Mouse (Mus musculus) yolk sac, embryonic 10.5 days (tissue): ENCODE measurements around the gene Nr1d1.

Experiments used
- DNase-seq: peaks from one replicate; pipeline ENCODE4 v3.0.0-alpha.2; 2017; ENCODE audit warnings: low spot score

The Nr1d1 gene

DNA sequence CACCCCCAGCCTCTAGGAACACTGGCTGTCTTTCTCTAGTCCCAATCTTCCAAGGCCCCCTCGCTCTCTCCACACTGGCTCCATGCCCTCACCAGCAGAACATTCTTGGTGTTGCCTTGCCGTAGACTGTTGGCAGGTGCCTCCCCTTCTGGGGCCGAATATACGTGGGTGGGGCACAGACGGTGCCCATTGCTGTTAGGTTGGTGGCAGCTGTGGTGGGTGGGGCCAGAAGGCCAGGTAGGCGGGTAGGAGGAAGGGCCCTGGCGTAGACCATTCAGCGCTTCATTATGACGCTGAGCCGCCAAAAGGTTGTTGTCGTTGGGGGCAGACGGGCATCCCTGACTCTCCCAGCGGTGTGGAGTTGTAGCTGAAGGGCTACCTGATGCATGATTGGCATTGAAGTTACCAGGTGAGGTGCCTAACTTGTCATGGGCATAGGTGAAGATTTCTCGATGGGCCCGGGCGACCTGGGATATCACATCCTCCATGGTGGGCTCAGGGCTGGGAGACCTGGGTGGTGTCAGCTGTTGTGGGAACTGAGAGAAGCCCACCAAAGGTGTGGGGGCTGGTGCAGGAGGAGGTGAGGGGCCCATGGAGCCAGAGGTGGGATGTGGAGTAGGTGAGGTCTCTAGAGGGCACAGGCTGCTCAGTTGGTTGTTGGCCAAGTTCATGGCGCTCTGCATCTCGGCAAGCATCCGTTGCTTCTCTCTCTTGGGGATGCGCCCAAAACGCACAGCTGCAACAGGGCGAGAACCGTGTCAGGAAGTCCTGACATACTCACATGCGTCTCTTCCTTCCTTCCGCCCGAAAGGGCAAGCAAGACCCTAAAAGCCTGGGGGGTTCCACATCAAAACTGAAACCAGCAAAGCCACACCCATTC is 4.8 kb downstream of the Nr1d1 start:
- DNase-seq, result no peak

DNA sequence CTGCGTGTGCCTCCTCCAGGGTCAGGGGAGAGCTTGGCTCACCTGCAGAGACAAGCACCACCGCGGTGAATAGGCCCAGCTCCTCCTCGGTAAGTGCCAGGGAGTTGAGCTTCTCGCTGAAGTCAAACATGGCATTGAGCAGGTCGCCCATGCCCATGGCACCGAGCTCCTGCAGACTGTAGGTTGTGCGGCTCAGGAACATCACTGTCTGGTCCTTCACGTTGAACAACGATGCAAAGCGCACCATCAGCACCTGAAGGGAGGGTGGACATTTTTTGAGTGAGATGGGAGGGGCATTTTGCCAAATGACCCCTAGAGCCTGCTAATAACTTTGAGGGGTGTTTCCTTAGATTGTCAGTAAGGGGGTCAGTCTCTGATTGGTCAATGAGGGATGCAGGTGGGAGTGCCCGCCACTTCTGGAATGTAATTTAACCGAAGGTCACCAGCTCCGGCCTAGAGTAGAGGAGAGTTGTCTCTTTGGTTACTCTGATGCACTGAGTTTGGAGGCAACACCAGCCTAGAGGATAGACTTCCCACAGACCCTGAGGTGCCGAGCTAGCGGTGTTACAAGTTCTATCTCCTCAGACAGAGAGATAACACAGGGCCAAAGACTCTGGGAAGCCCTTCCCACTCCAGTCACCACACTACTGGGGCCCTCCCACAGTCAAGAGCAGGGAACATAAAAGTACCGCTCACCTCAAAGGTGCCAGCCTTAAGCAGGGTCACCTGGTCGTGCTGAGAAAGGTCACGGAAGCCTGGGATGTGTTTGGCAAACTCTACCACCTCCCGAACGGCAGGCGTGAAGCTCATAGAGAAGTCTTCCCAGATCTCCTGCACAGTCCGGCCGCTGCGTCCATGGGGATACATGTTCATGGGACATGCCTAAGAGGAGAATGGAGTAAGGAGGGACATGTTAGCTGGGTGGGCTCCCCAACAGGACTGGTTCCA is 5.9 kb downstream of the Nr1d1 start:
- DNase-seq, result no peak

DNA sequence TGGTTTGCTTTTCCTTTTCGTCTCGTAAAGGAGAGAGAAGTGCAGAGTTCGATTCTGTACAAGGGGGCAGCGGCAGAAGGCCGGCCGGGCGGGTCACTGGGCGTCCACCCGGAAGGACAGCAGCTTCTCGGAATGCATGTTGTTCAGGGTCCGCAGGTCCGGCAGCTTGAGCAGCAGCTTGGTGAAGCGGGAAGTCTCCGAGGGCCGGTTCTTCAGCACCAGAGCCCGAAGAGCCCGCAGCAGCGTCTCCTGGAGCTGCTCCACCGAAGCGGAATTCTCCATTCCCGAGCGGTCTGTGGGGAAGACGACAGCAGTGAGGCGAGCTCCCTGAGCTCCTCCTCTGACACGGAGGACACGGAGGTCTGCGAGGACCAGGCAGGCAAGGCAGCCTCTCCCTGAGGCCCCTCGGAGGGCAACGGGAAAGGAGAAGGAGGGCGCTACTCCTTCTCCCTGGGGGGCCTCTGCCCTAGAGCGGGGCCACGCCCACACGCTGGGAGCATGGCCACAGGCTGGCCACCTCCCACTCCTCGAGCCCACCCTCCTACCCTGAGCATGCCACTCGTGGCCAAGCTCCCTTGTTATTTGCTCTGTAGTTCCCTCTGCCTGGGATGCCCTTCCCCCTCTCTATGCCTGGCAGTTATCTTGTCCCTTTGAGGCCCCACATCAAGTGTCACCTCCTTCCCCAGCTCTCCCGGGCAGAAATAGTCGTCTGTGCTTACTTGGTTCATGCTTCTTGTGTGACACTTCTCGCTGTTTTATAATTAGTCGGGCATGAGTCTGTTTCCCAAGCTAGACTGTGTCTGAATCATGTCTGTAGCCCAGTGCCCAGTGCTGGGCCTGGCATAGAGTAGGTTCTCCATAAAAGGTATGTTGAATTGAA is 6.8 kb downstream of the Nr1d1 start:
- no peak for DNase-seq

DNA sequence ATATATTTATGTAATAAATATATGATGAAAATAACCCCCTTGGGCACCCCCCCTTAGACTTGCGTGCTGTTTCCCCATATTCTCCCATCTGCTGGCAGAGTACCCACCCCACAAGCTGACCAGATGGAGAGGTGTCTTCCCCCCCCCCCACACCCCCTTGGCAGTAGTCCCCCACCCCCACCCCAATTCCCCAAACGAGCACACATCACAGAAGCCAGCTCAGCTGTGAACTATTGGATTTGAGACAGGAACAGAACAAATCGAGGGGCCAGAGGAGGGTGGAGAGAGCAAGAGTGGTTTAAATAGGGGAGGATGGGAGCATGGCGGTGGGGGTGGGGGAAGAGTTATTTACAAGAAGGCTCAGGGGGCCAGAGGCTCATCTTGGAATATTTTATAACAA is 7.4 kb downstream of the Nr1d1 start:
- no peak for DNase-seq

DNA sequence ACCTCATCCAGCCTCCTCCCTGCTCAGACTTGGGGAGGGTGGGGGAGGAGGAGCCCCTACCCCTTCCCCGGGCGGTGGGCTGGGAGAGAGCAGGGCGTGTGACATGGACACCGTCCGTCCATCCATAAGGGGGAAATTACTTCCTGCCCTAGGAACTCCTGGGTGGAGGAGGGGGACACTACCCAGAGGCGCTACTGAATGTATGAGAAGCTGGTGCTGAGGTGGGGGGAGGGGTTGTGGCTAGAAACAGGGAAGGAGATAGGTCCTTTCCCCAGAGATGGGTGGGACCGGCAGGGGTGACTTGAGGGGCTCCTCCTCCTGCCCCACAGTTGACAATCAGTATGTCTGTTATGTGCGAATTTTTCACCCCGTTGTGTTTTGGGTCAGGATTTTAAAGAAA is 7.9 kb downstream of the Nr1d1 start:
- DNase-seq, result no peak

DNA sequence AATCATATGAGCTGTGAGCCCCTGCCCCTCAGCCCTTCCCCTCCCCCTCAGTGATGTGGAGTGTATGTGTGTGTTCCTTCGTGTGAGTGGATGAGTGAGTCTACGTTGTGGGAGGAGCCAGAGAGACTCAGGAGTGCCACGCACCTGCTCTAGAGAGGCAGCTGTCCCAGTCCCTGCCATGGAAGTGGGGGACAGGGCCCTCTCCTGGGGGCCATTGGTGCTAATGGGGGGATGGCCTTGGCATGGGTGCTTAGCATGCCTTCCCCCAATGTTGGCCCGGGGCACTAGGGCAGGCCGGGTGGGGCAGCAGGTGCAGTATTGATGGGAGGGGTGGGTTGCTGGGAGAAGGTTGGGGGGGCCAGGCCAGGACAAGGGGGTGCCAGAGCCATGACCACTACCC is 8.3 kb downstream of the Nr1d1 start:
- no peak for DNase-seq

DNA sequence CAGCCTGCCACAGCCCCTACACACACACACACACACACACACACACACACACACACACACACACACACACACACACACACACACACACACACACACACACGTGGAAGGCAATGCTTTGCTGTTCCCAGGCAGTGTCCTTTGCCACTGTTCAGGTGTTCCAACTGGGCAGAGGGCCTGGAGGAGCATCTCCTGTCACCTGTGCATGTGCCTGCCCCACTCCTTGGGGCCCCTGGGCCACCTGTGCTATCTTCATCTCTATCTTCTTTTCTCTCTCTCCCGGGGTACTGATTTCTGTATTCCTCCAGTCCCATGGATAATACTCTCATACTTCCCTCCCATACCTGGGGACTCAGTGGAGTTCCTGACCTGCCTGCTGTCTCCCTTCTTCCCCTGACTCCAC is 8.8 kb downstream of the Nr1d1 start:
- DNase-seq, result no peak

DNA sequence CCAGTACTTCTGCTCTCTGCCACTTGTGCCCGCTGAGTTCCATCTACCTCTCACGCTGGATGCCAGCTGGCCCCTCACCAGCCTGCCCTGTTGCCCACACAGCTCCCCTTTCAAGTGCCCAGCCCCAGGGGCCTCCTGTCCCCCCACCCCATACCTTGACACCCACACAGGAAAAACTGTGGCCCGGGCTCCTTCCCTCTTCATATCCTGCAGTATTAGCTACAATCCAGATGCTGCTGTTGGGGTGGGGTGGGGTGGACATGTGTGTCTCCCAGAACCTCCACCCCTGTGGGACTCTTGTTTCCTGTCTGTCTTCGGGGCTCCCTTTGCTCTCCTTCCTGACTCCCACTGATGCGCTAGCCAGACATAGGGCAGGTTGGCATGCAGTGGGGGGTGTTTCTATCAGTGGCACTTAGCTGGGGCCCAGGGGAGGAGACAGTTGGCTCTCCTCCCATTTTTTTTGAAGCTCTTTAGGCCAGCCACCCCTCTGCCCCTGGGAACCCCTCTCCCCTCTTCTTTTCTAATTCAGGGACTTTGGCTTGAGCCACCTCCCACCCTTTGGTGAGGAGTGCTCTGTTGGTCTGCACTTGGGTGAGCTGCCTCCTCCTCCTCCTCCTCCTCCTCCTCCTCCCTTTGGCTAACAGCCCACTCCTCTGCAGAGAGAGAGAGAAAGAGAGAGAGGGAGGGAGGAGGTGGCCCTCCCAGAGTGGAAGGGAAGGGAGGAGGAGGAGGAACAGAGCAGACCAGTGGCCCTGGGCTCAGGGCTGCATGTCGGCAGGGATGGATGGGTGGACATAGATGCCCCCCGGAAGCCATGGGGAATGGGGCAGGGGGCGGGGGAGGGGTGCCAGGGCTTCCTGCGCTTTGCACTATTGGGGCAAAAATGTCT is 9.5 kb downstream of the Nr1d1 start:
- no peak for DNase-seq

DNA sequence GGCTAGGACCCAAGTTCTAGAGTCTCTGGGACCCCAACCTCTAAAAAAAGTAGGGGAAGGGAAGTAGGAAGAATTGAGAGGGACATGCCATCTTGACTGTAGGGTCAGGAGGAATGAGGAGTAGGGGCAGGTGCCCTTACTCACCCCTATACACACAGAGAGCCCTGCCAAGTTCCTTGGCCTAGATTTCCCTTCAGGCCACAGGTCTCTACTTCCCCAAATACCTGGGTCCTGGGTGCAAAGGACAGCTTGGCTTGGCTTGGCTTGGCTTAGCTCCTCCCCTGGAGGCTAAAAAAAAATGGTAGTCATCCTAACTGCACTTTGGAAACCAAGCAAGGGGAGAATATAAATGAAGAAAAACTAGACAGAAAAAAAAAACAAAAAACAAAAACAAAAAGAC is 10.4 kb downstream of the Nr1d1 start:
- no peak for DNase-seq

DNA sequence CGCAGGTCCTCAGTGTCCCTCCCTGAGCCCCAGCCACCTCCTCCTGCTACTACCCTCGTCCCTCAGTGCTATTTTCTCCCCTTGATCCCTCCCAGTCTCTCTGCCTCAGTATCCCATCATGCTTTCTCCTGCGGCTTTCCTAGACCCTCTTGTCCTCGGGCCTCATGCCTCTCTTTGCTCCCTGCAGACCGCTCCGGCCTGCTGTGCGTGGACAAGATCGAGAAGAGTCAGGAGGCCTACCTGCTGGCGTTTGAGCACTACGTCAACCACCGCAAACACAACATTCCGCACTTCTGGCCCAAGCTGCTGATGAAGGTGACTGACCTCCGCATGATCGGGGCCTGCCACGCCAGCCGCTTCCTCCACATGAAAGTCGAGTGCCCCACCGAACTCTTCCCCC is 11.0 kb downstream of the Nr1d1 start:
- DNase-seq, result no peak

DNA sequence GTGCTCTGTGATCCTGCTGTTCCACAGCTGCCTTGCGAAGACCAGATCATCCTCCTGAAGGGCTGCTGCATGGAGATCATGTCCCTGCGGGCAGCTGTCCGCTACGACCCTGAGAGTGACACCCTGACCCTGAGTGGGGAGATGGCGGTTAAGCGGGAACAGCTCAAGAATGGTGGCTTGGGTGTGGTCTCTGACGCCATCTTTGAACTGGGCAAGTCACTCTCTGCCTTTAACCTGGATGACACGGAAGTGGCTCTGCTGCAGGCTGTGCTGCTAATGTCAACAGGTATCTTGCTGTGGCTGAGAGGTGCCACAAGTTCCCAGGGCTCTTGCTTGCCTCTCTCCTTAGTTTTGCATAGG is 11.7 kb downstream of the Nr1d1 start:
- no peak for DNase-seq

DNA sequence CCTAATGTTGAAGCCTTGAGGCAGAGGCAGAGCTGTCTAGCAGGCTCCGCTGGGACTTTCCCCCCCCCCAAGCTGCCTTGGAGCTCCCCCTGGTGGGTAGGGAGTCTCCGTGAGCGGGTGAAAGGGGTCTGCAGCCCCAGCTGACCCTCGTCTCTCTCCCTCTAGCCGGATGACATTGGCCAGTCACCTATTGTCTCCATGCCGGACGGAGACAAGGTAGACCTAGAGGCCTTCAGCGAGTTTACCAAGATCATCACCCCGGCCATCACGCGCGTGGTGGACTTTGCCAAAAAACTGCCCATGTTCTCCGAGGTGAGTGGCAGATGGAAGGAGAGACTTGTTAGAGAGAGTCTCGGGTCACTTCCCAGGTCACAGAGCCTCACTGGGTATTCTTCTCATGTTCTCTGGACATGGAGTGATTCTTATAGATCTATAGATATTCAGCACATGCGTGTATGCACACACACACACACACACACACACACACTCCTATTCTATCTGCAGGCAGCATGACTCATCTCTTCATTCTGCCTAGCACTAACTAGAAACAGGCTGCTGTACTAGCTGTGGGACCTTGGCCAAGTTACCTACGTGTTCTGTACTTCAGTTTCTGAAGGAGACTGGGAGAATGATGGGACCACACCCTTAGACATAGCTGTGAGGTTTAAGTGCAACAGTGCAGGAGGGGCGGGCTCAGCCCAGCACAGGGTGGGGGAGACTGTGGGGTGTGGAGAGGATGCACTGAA is 12.2 kb downstream of the Nr1d1 start:
- DNase-seq, result no peak

DNA sequence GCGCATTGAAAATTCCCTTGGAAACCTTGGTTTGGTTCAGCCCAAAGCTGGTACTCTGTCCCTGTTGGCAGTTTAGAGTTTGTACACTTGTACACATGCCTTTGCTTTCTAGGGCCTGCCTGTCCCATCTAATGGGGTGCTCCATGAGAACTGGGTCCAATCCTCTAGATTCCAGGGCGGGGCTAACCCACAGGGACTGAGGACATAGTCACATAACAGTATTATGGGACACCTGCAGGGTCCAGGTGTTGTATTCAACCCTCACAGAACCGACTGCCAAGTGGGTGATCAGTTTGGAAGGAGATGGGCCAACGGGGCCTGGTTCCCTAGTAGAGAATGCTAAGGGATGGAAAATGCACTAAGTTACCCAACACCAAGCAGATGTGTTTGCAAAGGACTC is 13.2 kb downstream of the Nr1d1 start:
- no peak for DNase-seq

DNA sequence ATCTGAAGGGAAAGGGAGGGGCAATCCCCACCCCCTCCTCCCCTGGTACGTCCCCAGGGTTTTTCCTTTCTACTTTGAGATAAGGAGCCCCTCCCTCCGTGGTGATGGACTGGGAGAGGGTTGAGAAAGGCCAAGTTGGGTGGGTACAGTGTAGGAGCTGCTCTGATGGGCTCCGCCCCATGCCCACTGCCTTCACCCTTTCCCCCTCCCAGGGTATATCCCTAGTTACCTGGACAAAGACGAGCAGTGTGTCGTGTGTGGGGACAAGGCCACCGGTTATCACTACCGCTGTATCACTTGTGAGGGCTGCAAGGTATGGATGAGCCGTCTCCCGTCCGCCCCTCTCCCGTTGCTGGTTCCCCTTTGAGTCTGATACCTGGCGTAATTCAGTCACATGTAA is 18.4 kb downstream of the Nr1d1 start:
- DNase-seq, result no peak

DNA sequence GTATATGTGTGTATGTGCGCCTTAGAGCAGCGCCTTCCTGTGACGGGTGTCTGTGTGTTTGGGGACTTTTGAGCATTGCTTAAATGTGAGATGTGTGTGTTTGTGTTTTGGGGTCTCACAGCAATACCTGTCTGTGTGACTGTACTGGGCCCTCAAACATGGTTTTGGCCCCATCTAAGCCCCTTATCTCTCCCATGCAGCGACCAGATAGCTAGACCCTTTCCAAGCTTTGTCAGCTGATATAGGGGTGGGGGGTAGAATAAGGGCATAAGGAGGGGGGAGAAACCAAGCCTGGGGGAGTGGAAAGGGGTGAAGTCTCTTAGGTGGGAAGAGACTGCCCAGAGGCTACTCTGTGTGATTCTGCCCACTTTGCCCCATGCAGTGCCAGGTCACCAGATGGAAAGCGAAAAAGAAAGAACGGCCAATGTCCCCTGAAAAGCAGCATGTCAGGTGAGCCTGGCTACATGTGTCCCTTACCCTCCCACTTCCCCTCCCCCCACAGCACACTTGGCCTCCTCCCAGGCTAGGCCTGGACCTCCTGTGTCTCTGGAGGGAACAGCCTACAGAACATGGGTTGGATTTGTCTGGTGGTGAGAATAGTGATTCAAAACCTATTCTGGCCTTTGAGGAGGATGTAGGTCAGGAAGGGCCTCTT is 19.3 kb downstream of the Nr1d1 start:
- no peak for DNase-seq

DNA sequence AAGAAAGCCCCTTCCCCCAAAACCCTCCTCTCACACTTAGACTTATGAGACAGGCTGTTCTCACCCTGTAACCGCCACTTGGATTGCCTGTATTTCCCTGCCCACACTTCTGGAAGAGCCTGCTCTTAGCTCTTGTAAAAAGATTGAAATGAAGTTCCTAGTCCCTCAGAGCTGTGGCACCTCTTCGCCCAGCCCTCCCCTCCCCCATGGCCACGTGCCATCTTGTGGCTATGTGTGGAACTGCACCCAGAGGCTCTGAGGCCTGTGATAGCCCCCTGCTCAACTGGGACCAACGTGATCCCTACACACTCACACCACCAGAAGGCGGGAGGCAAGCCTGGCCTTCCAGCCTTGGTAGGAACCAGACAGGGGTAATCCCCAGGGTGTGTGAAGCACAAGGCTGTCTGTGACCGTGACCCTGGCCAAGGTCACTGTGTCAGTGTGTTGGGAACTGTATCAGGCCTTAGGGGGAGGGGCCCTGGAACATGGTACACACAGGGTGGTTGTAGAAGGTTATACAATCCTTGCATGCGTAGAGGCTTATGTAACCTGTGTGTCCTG is 20.4 kb downstream of the Nr1d1 start:
- peak; percentile 76 for DNase-seq

DNA sequence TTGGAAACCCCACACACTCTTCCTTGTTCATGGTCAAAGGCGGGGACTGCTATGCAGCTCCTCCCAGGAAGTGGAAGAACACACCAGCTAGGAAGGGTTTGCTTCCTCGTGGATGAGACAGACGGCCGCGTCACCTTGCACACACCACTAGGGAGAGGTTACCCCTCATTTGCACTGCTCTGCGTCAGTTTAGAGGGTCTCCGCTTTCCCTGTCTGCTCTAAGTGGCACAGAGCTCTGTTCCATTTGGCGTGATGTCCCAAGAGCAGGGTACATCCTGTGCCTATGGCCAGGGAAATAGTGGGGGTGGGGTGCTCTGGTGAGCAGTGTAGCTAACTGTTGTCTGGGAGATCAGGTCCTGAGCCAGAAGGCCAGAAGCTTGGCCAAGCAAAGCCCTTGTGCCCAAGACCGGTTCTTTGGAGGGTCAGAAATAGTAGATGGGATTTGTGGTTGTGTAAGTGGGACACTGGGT is 20.9 kb downstream of the Nr1d1 start:
- DNase-seq, result no peak

DNA sequence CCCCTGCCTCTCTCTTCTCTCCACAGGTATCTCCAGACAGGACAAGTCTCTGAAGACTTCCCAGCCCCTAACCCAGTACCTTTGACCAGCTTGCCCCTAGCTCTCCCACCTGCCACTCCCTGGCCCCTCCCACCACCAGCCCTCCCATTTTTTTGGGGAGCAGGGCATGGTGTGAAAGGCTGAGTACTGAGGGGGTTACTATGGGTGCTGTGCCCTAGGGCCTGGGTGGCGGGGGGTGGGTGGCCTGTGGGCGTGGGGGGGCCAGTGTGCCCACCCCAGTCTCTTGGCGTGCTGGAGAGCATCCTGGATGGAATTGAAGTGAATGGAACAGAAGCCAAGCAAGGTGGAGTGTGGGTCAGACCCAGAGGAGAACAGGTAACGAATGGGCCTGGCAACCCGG is 21.9 kb downstream of the Nr1d1 start:
- DNase-seq, result no peak

DNA sequence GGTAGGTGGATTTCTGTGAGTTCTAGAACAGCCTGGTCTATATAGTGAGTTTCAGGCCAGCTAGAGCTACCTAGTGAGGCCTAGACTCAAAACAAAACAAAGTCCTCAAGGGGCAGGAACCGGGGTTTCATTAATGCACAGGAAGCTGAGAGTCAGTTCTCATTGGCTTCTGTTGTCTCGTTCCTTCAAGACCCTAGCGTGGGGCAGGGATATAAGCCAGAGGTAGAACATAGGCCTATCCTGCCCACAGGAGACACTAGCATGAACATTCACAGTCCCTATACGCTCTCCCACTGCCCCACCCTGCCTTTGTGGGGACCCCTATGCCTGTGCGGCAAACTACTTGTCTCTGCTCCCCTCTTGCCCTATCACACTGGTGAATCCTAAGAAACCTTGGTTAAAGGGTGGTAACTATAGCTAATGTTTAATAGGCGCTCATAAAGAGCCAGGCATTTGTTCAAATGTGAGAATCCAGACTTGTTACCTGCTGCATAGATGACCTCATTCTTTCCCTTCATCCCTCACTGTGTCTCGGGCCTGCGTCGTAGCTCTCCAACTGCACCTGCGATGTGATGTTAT is 22.5 kb downstream of the Nr1d1 start:
- DNase-seq, result no peak
